8 mouse cellular contexts compared by ENCODE assay signal in genomic region chr4:101356093-101356953, GRCm38 (mm10).
A peak's percentile ranks its signal among the peaks of the same experiment; 100 is the strongest.
DNase-seq lines count a peak whose midpoint lies in the region; ATAC-seq lines count a peak whose summit lies in the region.

No protein-coding gene starts in this region.

- peak overlapping the region; percentile 74 for H3K27ac ChIP-seq in heart, embryonic 11.5 days (ENCODE audit: low read depth, low read length)
- peak overlapping the region; percentile 86 for H3K27ac ChIP-seq in kidney, embryonic 15.5 days

- H3K4me2 ChIP-seq in heart, embryonic 11.5 days: peak overlapping the region; percentile 94
- H3K4me2 ChIP-seq in kidney, embryonic 15.5 days: peak overlapping the region; percentile 92

- peaks cover 8% of the 10 kb centered on the region; the same call in 1 of the 2 replicates for H3K4me1 ChIP-seq in heart, embryonic 11.5 days (ENCODE audit: control insufficient read depth, insufficient read depth, low read length)
- H3K4me1 ChIP-seq in kidney, embryonic 15.5 days: peaks cover 21% of the 10 kb centered on the region

- H3K9me3 ChIP-seq in heart, embryonic 11.5 days (replicated peaks; ENCODE audit: control insufficient read depth, low read length): no peaks in the 10 kb centered on the region
- H3K9me3 ChIP-seq in kidney, embryonic 15.5 days (replicated peaks): no peaks in the 10 kb centered on the region

- no peaks in the 10 kb centered on the region for H3K27me3 ChIP-seq in heart, embryonic 11.5 days (ENCODE audit: control insufficient read depth, insufficient read depth, low read length)
- H3K27me3 ChIP-seq in kidney, embryonic 15.5 days: peaks cover 4% of the 10 kb centered on the region; the same call in 1 of the 2 replicates

- peak overlapping the region; percentile 86 for H3K9ac ChIP-seq in heart, embryonic 11.5 days (ENCODE audit: low read depth, low read length)
- H3K9ac ChIP-seq in kidney, embryonic 15.5 days: peak overlapping the region; percentile 79

- DNase-seq in 3134 (ENCODE audit: extremely low read depth, insufficient read length, low spot score) (peak; percentile 62), liver (peak; percentile 60)
- peak; percentile 66 to 71 for DNase-seq in adrenal gland, postnatal 4 days (ENCODE audit: low spot score in 2 of 2)
- DNase-seq in spleen, postnatal 36 days (ENCODE audit: low spot score in 2 of 2): peak; percentile 62 to 69

- H3K36me3 ChIP-seq in heart, embryonic 11.5 days (ENCODE audit: control insufficient read depth, insufficient read depth, low read length): no peaks in the 10 kb centered on the region
- no peaks in the 10 kb centered on the region for H3K36me3 ChIP-seq in kidney, embryonic 15.5 days

- peak; percentile 51 for ATAC-seq in erythroblast, adult 5-6 weeks (replicated peaks; ENCODE audit: low FRiP score, poor library complexity, severe bottlenecking)
- peak; percentile 58 for ATAC-seq in heart, embryonic 11.5 days (replicated peaks; ENCODE audit: insufficient number of reproducible peaks, low FRiP score, low TSS enrichment)
- ATAC-seq in kidney, embryonic 15.5 days (replicated peaks; ENCODE audit: low FRiP score): peak; percentile 83
- ATAC-seq in monocyte, adult 5-6 weeks (replicated peaks; ENCODE audit: insufficient number of reproducible peaks, low FRiP score, low TSS enrichment, poor library complexity, severe bottlenecking): 0 out of 2 replicates have a peak, but pooled peaks have one; percentile 42

- peak overlapping the region; percentile 84 for H3K4me3 ChIP-seq in heart, embryonic 11.5 days (ENCODE audit: low read depth, low read length)
- H3K4me3 ChIP-seq in kidney, embryonic 15.5 days (replicated peaks): peak overlapping the region; percentile 90

- WGBS in heart, embryonic 11.5 days (ENCODE audit: insufficient replicate concordance): under 1% methylated on average over 63 of the region's 107 CpGs
- under 1% methylated on average over 103 of the region's 107 CpGs for WGBS in kidney, embryonic 15.5 days

Comparison
In these comparisons a context has a peak if more than half of its experiments do, and no peak if none do; other contexts are left out.
1. Peak in every context shown above with its lines: DNase-seq, ATAC-seq, H3K4me3 ChIP-seq and H3K27ac ChIP-seq.